Mouse (Mus musculus): ENCODE results near the gene Hid1. TPM values are rescaled to one million over a fixed set of nuclear protein-coding genes. Genes with fewer than 3 reads are reported as not detected.
A peak's percentile ranks its signal among the peaks of the same experiment; 100 is the strongest.

The Hid1 gene
- polyA plus RNA-seq, 1 experiment from 2014 or later: 67.2 TPM

- no peak overlapping the region for H3K9ac ChIP-seq
- peak overlapping the region; percentile 11; the same call in 1 of the 2 replicates for H3K4me3 ChIP-seq
- H3K4me2 ChIP-seq: peak overlapping the region; percentile 26
- 23% methylated on average over 32 of the region's 32 CpGs for WGBS
- H3K27ac ChIP-seq: no peak overlapping the region
- no peaks in the 10 kb centered on the region for H3K36me3 ChIP-seq (replicated peaks)
- ATAC-seq (replicated peaks): no peak
- peaks cover 35% of the 10 kb centered on the region for H3K4me1 ChIP-seq
- peaks cover 65% of the 10 kb centered on the region for H3K27me3 ChIP-seq (replicated peaks)
- H3K9me3 ChIP-seq: no peaks in the 10 kb centered on the region
These were observed 44.2 kb downstream of the Hid1 start for GRCm38 (mm10) chr11:115323354-115323753.

- Histone ChIP-seq H3K4me2 (peak within 1 kb of the TSS; percentile 32), H3K27ac (no peak within 1 kb of the TSS), H3K9ac (0 out of 2 replicates have a peak within 1 kb of the TSS, but pooled peaks have one; percentile 28), H3K4me3 (peak within 1 kb of the TSS; percentile 18), H3K27me3 (replicated peaks) (peaks cover 78% of the 10 kb centered on the region), H3K36me3 (replicated peaks) (no peaks in the 10 kb centered on the region), H3K9me3 (no peaks in the 10 kb centered on the region), H3K4me1 (peaks cover 41% of the 10 kb centered on the region)
- whole genome bisulfite sequencing: 4% methylated on average over 35 of the region's 35 CpGs
- peak; percentile 38; the same call in 1 of the 2 replicates for ATAC-seq (replicated peaks)
These were observed 45.5 kb downstream of the Hid1 start, which contains the start of gene Ush1g for GRCm38 (mm10) chr11:115321906-115322693. TSS of gene Ush1g (minus strand) at chr11:115322041.

GRCm38 (mm10) chr11:115319704-115320383, 47.7 kb downstream of the Hid1 start:
- Histone ChIP-seq H3K9ac (no peak overlapping the region), H3K36me3 (replicated peaks) (no peaks in the 10 kb centered on the region), H3K27ac (no peak overlapping the region), H3K4me1 (peaks cover 41% of the 10 kb centered on the region), H3K27me3 (replicated peaks) (peaks cover 97% of the 10 kb centered on the region), H3K9me3 (no peaks in the 10 kb centered on the region), H3K4me3 (no peak overlapping the region), H3K4me2 (0 out of 2 replicates have a peak overlapping the region, but pooled peaks have one; percentile 4)
- no peak for ATAC-seq (replicated peaks)
- WGBS: 8% methylated on average over 17 of the region's 18 CpGs

- Histone ChIP-seq H3K27ac (no peak overlapping the region), H3K36me3 (replicated peaks) (no peaks in the 10 kb centered on the region), H3K9me3 (no peaks in the 10 kb centered on the region), H3K4me2 (peak overlapping the region; percentile 25), H3K27me3 (replicated peaks) (peaks cover 92% of the 10 kb centered on the region), H3K4me1 (peaks cover 39% of the 10 kb centered on the region), H3K9ac (no peak overlapping the region), H3K4me3 (peak overlapping the region; percentile 6; the same call in 1 of the 2 replicates)
- WGBS: 5% methylated on average over 63 of the region's 63 CpGs
- no peak for ATAC-seq (replicated peaks)
These were observed 49.1 kb downstream of the Hid1 start for GRCm38 (mm10) chr11:115318245-115319027.

GRCm38 (mm10) chr11:115317204-115317603, 50.4 kb downstream of the Hid1 start:
- Histone ChIP-seq H3K9me3 (no peaks in the 10 kb centered on the region), H3K27ac (no peak overlapping the region), H3K4me2 (no peak overlapping the region), H3K36me3 (replicated peaks) (no peaks in the 10 kb centered on the region), H3K4me3 (no peak overlapping the region), H3K4me1 (peaks cover 28% of the 10 kb centered on the region), H3K9ac (no peak overlapping the region), H3K27me3 (replicated peaks) (peaks cover 83% of the 10 kb centered on the region)
- ATAC-seq (replicated peaks): no peak
- WGBS: 71% methylated on average over 7 of the region's 7 CpGs

GRCm38 (mm10) chr11:115314249-115314648, 53.3 kb downstream of the Hid1 start:
- H3K4me3 ChIP-seq: no peak overlapping the region
- no peaks in the 10 kb centered on the region for H3K9me3 ChIP-seq
- H3K27me3 ChIP-seq (replicated peaks): peaks cover 55% of the 10 kb centered on the region
- no peak overlapping the region for H3K4me2 ChIP-seq
- no peak overlapping the region for H3K9ac ChIP-seq
- H3K4me1 ChIP-seq: peaks cover 12% of the 10 kb centered on the region
- H3K27ac ChIP-seq: no peak overlapping the region
- WGBS: 50% methylated on average over 2 of the region's 2 CpGs
- no peaks in the 10 kb centered on the region for H3K36me3 ChIP-seq (replicated peaks)
- ATAC-seq (replicated peaks): no peak

- H3K9ac ChIP-seq: no peak overlapping the region
- no peak for ATAC-seq (replicated peaks)
- peaks cover 4% of the 10 kb centered on the region; the same call in 1 of the 2 replicates for H3K27me3 ChIP-seq (replicated peaks)
- no peaks in the 10 kb centered on the region for H3K36me3 ChIP-seq (replicated peaks)
- no peak overlapping the region for H3K4me3 ChIP-seq
- H3K4me2 ChIP-seq: no peak overlapping the region
- no peak overlapping the region for H3K27ac ChIP-seq
- 64% methylated on average over 1 of the region's 1 CpGs for WGBS
- no peaks in the 10 kb centered on the region for H3K9me3 ChIP-seq
- no peaks in the 10 kb centered on the region for H3K4me1 ChIP-seq
These were observed 58.8 kb downstream of the Hid1 start for GRCm38 (mm10) chr11:115308781-115309180.

GRCm38 (mm10) chr11:115306863-115307262, 60.7 kb downstream of the Hid1 start, which contains the start of gene Otop2:
TSS of gene Otop2 (plus strand) at chr11:115307163.
- Histone ChIP-seq H3K4me3 (no peak within 1 kb of the TSS), H3K27me3 (replicated peaks) (no peaks in the 10 kb centered on the region; the same call in 1 of the 2 replicates), H3K9ac (no peak within 1 kb of the TSS), H3K36me3 (replicated peaks) (no peaks in the 10 kb centered on the region), H3K9me3 (no peaks in the 10 kb centered on the region), H3K4me2 (no peak within 1 kb of the TSS), H3K4me1 (no peaks in the 10 kb centered on the region), H3K27ac (no peak within 1 kb of the TSS)
- WGBS: 13% methylated on average over 8 of the region's 8 CpGs
- ATAC-seq (replicated peaks): no peak

GRCm38 (mm10) chr11:115303167-115303566, 64.4 kb downstream of the Hid1 start:
- Histone ChIP-seq H3K27me3 (replicated peaks) (no peaks in the 10 kb centered on the region), H3K9ac (no peak overlapping the region), H3K4me1 (no peaks in the 10 kb centered on the region), H3K27ac (no peak overlapping the region), H3K4me3 (no peak overlapping the region), H3K4me2 (no peak overlapping the region), H3K9me3 (no peaks in the 10 kb centered on the region), H3K36me3 (replicated peaks) (no peaks in the 10 kb centered on the region)
- WGBS: 77% methylated on average over 8 of the region's 8 CpGs
- ATAC-seq (replicated peaks): no peak

- H3K27ac ChIP-seq: no peak overlapping the region
- no peak overlapping the region for H3K4me2 ChIP-seq
- 0 out of 2 replicates have a peak, but pooled peaks cover 3% of the 10 kb centered on the region for H3K27me3 ChIP-seq (replicated peaks)
- H3K4me3 ChIP-seq: no peak overlapping the region
- no peak overlapping the region for H3K9ac ChIP-seq
- peaks cover 13% of the 10 kb centered on the region for H3K4me1 ChIP-seq
- no peaks in the 10 kb centered on the region for H3K9me3 ChIP-seq
- no peak for ATAC-seq (replicated peaks)
- 91% methylated on average over 2 of the region's 2 CpGs for WGBS
- no peaks in the 10 kb centered on the region for H3K36me3 ChIP-seq (replicated peaks)
These were observed 66.2 kb downstream of the Hid1 start for GRCm38 (mm10) chr11:115301351-115301750.

- H3K4me2 ChIP-seq: no peak overlapping the region
- H3K4me1 ChIP-seq: peaks cover 14% of the 10 kb centered on the region
- ATAC-seq (replicated peaks): no peak
- H3K4me3 ChIP-seq: no peak overlapping the region
- no peaks in the 10 kb centered on the region for H3K36me3 ChIP-seq (replicated peaks)
- H3K9me3 ChIP-seq: no peaks in the 10 kb centered on the region
- 0 out of 2 replicates have a peak, but pooled peaks cover 5% of the 10 kb centered on the region for H3K27me3 ChIP-seq (replicated peaks)
- H3K9ac ChIP-seq: no peak overlapping the region
- H3K27ac ChIP-seq: no peak overlapping the region
- 83% methylated on average over 4 of the region's 4 CpGs for WGBS
These were observed 66.8 kb downstream of the Hid1 start for GRCm38 (mm10) chr11:115300745-115301144.

GRCm38 (mm10) chr11:115298160-115298559, 69.4 kb downstream of the Hid1 start:
- Histone ChIP-seq H3K9ac (no peak overlapping the region), H3K4me2 (peak overlapping the region; percentile 83; the same call in 1 of the 2 replicates), H3K4me1 (peaks cover 14% of the 10 kb centered on the region), H3K9me3 (no peaks in the 10 kb centered on the region), H3K4me3 (no peak overlapping the region), H3K36me3 (replicated peaks) (no peaks in the 10 kb centered on the region), H3K27ac (no peak overlapping the region), H3K27me3 (replicated peaks) (0 out of 2 replicates have a peak, but pooled peaks cover 5% of the 10 kb centered on the region)
- WGBS: 67% methylated on average over 8 of the region's 8 CpGs
- no peak for ATAC-seq (replicated peaks)

Measured in midbrain, embryonic 15.5 days (tissue).